Mouse (Mus musculus): ENCODE data around the gene Chaf1a.

GRCm38 (mm10) chr17:56034726-56035100 is 5.5 kb upstream of the Chaf1a start:
- TF ChIP-seq CTCF (IDR thresholded peaks at IDR 0.05; ENCODE audit: borderline replicate concordance, control insufficient read depth, extremely low read depth, insufficient read depth, low read length, poor library complexity) (no peak), POLR2A (IDR thresholded peaks at IDR 0.05; ENCODE audit: control insufficient read depth, extremely low read depth, insufficient read depth, low read length, poor library complexity) (no peak)

All from thymus, adult 2 months (tissue).